Mouse (Mus musculus) adrenal gland, postnatal 25 days (tissue): ENCODE data around the gene Ror2. TPM values are rescaled to one million over a fixed set of nuclear protein-coding genes. Genes with fewer than 3 reads are reported as not detected.

ENCODE experiments used
- DNase-seq: peaks from one replicate; pipeline ENCODE4 v3.0.0; 2021; ENCODE audit warnings: mixed read lengths
- total RNA-seq: library from RNA; stranded (reverse); gene quantifications from 2 replicates; pipeline ENCODE4 v1.2.3, GENCODE M21; 2021

Gene Ror2
- total RNA-seq, 1 experiment from 2014 or later, result 7.8 TPM

DNA sequence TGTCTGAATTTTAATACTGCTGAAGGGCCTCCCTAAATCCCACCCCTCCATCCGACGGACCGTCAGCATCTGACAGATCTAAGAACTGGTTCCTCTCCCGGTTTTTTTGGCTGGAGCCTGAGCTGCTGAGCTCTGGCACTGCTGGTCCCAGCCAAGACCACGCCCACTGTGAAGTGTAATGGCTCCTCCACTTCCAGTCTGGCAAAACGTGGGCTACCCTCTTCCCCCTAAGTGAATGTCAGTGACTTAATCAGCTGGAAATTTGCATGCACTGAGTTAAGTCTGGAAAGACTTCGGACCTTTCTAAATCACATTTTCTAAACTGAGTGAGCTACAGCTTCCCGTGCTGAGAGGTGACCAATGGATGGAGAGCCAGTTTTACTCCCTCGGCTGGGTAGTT, 52.5 kb downstream of the Ror2 start:
- no peak for DNase-seq

DNA sequence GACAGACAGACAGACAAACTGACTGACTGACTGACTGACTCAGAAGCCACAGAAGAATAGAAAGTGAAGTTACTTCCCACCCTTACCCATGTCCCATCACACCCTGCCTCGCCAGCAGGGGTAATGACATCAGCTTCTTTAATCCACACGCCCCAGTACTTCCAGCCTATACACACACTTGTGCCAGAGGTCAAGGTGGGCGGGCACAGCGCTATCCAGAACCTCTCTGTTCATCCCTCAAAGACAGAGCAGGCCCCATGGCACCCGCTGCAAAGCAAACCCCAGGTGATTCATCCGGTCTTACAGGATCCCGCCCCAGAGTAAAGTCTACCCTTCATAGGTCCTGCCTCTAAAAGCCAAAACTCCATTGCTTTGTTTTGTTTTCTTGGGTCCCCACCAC, 53.5 kb downstream of the Ror2 start:
- no peak for DNase-seq

DNA sequence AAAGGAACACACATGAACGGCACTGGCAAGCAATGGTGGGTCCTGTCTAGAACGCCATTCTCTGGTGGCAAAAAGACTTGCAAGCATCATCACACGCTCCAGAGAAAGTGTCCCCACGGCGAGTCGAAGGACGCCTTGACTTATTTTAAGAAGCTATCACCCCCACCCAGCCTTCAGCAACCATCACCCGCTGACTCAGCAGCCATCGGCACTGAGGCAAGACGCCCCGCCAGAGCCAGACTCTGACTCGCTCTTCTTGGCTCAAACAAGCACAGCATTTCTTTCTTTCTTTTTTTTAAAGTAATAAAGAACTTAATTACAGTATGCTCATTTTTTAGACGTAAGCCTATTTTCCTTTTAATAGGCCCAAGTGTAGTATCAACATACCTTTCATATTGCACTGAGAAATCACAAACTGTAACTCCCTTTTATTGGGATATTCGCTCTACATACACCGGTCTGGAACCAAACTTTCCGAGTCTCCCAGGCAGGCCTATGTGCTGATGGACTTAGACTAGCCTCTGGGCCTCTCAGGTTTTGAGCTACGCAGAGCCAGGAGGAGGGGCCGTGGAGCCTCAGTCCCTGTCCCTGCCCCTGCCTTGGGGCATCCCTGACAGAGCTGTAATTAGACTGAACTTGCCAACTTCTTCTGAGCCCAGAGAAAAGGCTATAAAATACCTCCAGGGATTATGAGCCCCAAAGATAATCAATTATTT, 55.3 kb downstream of the Ror2 start:
- DNase-seq, result peak; percentile 54

- DNase-seq, result no peak
Observed at GRCm38 (mm10) chr13:53227019-53227418, 58.9 kb downstream of the Ror2 start.

DNA sequence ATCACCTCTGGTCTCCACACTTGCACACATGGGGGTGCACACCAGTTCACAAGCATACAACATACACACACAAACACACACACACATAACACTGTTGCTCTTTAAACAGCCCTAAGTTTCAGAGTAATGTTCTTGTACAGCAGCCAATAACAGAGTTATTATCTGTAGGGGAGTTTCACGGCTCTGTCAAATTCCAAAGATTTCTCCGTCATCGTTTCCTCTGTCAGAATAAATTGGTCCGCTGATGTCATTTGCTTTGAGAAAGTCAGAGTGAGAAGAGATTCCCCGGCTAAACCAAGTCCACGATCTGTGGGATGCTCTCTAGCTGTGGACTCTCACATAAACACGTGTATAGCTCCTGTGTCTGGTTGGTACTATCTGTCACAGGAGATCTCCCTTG, 59.5 kb downstream of the Ror2 start:
- no peak for DNase-seq

- no peak for DNase-seq
Observed at GRCm38 (mm10) chr13:53225925-53226324, 60.0 kb downstream of the Ror2 start.

DNA sequence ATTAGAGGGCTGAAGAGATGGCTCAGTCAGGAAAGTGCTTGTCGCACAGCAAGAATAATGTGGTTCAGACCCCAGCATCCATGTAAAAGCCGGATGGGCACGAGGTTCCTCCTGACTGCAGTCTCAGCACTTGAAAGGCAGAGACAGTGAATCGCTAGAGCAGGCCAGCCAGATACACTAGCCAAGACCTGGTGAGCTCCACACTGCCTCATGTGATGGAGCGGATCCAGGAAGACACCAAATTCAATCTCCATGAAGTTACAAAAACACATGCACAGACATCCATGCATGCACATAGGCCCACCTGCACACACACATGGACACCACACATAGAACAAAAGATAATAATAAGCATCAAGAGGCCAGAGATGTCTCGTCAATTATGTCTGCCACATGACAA, 64.7 kb downstream of the Ror2 start:
- no peak for DNase-seq

DNA sequence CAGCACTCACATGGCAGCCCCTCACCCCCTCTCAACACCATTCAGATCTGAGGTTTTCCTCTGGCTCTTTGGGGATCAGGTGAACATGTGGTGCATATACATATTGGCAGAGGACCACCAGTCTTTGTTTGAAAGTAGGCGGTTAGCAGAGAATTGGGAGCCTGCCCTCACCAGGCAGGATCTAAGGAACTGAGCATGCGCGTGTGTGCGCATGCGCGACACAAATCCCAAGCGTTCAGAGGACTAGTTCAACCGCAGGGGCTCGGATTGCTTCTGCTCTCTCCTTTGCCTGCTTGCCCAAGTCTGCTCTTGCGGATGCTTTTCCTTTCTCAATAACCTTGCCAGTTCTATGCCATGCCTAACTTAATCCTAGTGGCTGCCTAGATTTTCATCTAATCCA, 66.0 kb downstream of the Ror2 start:
- no peak for DNase-seq

DNA sequence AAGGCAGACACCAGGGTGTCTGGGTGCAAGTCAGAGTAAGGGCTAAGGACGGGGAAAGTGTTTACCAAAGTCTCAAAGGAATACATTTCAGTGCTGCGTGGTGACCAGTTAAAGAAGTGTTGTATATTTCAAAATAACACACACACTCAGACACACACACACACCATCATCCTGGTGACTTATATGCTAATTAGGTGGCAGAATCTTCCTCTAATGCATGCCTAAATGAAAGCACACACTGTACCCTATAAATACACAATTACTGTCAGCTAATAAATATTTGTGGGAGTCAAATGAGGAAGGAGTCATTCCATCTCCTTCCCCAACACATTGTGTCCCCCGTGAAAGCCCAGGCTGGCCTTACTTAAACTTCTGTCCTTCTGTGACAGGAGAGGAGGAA, 66.5 kb downstream of the Ror2 start:
- no peak for DNase-seq

- DNase-seq, result peak; percentile 20
Observed at GRCm38 (mm10) chr13:53217396-53217975, 68.4 kb downstream of the Ror2 start.

GRCm38 (mm10) chr13:53211971-53212733, 73.8 kb downstream of the Ror2 start:
- DNase-seq, result peak; percentile 34

DNA sequence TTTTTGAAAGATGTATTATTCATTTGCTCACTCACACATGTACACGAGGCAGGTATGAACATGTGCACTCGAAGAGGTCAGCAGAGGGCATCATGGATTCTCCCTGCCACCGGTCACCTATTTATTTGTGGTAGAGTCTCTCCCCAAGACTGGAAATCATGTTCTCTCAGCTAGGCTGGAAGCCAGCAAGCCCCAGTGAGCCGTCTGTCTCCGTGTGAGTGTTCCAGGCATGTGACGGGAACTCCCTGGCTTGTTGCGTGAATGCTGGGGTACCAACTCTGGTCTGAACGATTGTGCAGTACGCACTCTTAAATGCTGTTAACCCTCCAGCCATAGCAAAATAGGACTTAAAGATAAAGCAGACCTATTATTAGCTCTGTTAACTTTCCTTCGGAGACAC, 77.4 kb downstream of the Ror2 start:
- no peak for DNase-seq

- DNase-seq, result no peak
Observed at GRCm38 (mm10) chr13:53205128-53205911, 80.6 kb downstream of the Ror2 start.

DNA sequence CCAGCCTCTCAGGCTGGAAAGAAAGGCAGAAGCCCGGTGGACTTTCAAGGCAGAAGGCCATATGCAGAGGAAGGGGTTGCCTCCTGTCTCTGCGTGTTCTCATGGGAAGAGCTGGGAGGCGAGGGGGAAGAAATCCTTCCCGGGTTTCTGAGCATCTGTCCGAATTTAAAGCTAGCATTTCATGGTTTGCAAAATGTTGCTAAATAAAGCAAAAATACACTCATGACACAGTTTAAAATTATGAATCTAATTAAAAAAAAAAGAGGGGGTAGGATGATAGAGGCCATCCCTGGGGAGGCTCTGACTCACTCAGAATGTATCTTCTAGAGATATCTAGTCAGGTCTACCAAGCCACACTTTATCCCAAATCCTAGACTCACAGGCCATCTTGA, 83.5 kb downstream of the Ror2 start:
- no peak for DNase-seq

- peak; percentile 32 for DNase-seq
Observed at GRCm38 (mm10) chr13:53201628-53202438, 84.1 kb downstream of the Ror2 start.

- no peak for DNase-seq
Observed at GRCm38 (mm10) chr13:53200121-53200520, 85.8 kb downstream of the Ror2 start.

- DNase-seq, result no peak
Observed at GRCm38 (mm10) chr13:53199262-53199661, 86.7 kb downstream of the Ror2 start.

DNA sequence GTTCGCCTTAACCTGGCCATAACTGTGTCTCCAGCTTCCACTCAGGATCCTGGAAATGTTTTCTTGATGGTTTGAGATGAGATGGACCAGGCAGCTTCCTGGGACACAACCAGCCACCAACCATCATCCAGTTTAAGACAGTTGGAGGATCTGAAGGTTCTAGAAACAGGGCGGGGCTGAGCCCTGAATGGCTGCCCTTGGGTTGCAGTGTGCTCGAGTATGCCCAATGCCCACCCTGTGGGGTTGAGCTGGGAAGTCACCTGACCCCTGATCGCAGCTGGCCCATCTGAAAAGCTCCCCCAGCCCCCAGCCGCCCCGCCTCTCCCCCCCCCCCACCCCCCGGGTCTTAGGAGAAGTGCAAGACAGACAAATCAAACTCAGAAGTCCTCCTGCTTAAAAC, 89.2 kb downstream of the Ror2 start:
- no peak for DNase-seq

DNA sequence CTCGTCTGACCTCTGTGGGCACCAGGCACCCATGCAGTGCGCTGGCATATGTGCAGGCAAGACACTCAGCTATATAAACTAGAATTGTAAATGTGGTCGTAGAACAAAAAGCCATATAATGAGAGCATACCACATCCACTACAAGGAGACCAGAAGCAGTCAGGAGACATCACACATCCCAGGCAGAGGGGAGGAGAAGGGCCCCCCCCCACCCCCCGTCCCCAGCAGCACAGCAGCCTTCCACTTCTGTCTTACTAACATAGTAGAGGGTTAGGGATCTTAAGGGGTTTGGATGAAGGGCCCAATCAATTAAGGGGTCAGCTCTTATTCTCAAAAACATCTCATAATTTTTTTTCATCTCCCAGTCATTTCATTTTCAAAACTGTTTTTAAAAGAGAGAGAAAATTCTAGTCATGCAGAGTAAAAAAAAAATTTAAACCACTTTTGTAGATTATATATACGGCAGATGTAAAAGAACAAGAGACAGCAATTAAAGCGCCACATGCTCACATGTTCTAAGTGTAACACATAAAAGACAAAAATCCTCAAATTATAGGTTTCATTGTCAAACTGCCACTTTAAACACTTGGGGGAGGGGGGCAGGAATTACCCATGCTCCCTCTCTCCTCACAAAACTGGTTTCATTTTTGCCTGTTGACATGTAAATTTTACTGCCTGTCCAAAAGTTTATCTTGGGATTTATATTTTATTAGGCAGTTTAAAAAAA, 89.8 kb downstream of the Ror2 start:
- no peak for DNase-seq

GRCm38 (mm10) chr13:53194306-53194705, 91.6 kb downstream of the Ror2 start:
- DNase-seq, result no peak

DNA sequence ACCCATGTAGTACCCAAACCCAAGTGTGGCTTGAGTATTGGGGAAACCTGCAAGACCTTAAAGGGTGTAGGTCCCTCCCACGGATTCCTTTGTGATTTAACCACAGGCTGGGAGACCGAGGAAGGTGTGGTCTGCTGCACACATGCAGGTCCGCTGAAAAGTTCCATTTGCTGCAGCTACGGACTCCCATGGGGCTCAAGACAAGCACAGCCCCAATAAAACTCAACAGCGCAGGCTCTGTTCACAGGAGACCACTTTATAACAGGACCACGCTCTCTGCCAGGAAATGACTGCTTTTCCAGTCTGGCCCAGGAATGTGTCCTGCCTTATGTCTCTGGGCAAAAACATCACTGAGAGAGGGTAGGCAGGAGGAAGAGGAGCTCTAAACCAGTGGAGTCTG, 92.2 kb downstream of the Ror2 start:
- no peak for DNase-seq
